Mouse (Mus musculus) neural tube, embryonic 12.5 days (tissue): ENCODE results near the gene Mnd1. TPM values are rescaled to one million over a fixed set of nuclear protein-coding genes. Genes with fewer than 3 reads are reported as not detected.

ENCODE experiments used
- polyA plus RNA-seq: library from polyadenylated mRNA; unstranded; fragments of >200 nt; fragmentation: Nextera tagmentation; extraction: Ambion mirVana; gene quantifications from 2 replicates; pipeline ENCODE4 v1.2.1, GENCODE M21; 2016

The Mnd1 gene
- polyA plus RNA-seq, 1 experiment from 2014 or later, result 6.2 TPM

Other genes with a start within 250 kb of the Mnd1 start
- gene Tmem131l, start 115.6 kb downstream of the Mnd1 start, polyA plus RNA-seq, result 84.7 and 90.8 TPM in 2 replicates
- 2.2 and 2.6 TPM in 2 replicates for gene Gm6525, start 18.3 kb upstream of the Mnd1 start, polyA plus RNA-seq
- 132 and 151 TPM in 2 replicates for gene Trim2, start 151.1 kb upstream of the Mnd1 start, polyA plus RNA-seq